Mouse (Mus musculus) stomach, embryonic 14.5 days (tissue): Measurements from ENCODE around the gene Gramd2. TPM values are rescaled to one million over a fixed set of nuclear protein-coding genes. Genes with fewer than 3 reads are reported as not detected.

Experiments used
- ATAC-seq: fragments of 200-750 bp; cut with Nextera tagmentation; 2 replicates; pipeline ENCODE4 v1.8.0; 2017; ENCODE audit warnings: low read depth, moderate TSS enrichment; ENCODE audit not compliant: insufficient number of reproducible peaks, insufficient read depth, low FRiP score
- H3K27ac ChIP-seq: fragments of 300-500 bp; sonication (generic); 2 replicates; pipeline ENCODE4 v1.5.1; 2014; ENCODE audit warnings: mild to moderate bottlenecking, low read length, moderate library complexity, mixed read lengths
- H3K27me3 ChIP-seq: fragments of 300-500 bp; sonication (generic); 2 replicates; pipeline ENCODE4 v1.6.1; 2014; ENCODE audit warnings: low read length, control low read depth, mixed read lengths; ENCODE audit not compliant: control insufficient read depth, insufficient read depth
- H3K36me3 ChIP-seq: fragments of 300-500 bp; sonication (generic); 2 replicates; pipeline ENCODE4 v1.6.1; 2014; ENCODE audit warnings: mild to moderate bottlenecking, control low read depth, low read length, moderate library complexity, mixed read lengths; ENCODE audit not compliant: control insufficient read depth, insufficient read depth
- H3K4me1 ChIP-seq: fragments of 300-500 bp; sonication (generic); 2 replicates; pipeline ENCODE4 v1.6.1; 2014; ENCODE audit warnings: low read length, control low read depth, mixed read lengths; ENCODE audit not compliant: control insufficient read depth, insufficient read depth
- H3K4me2 ChIP-seq: fragments of 300-500 bp; sonication (generic); replicated peaks from 2 replicates; pipeline ENCODE4 v1.6.1; 2014; ENCODE audit warnings: low read depth, low read length, control low read depth
- H3K4me3 ChIP-seq: fragments of 300-500 bp; sonication (generic); 2 replicates; pipeline ENCODE4 v1.5.1; 2014; ENCODE audit warnings: low read depth, low read length, control low read depth
- H3K9ac ChIP-seq: fragments of 300-500 bp; sonication (generic); replicated peaks from 2 replicates; pipeline ENCODE4 v1.6.1; 2014; ENCODE audit warnings: low read depth, mild to moderate bottlenecking, control low read depth, low read length, moderate library complexity, mixed read lengths
- H3K9me3 ChIP-seq: fragments of 300-500 bp; sonication (generic); 2 replicates; pipeline ENCODE4 v1.6.1; 2016; ENCODE audit warnings: low read depth, low read length, control low read depth; ENCODE audit not compliant: control insufficient read depth
- WGBS: fragments of 180-500 bp; shearing (Covaris S2); extraction: QIAGEN DNeasy Blood & Tissue Kit; methylation state at CpG from one replicate; pipeline ENCODE4 v1.1.7; 2014; 5-methylcytosine and 5-hydroxymethylcytosine counted together
- polyA plus RNA-seq: library from polyadenylated mRNA; unstranded; fragments of >200 nt; fragmentation: Nextera tagmentation; extraction: Ambion mirVana; gene quantifications from 2 replicates; pipeline ENCODE4 v1.2.1, GENCODE M21; 2014

Gramd2 gene
- polyA plus RNA-seq, 1 experiment from 2014 or later = 1.5 TPM

GRCm38 (mm10) chr9:59664664-59665256 lies 15.2 kb upstream of the Gramd2 start:
- H3K36me3 ChIP-seq = peaks cover 79% of the 10 kb centered on the region
- 77% methylated on average over 4 of the region's 4 CpGs for WGBS
- H3K27me3 ChIP-seq = no peaks in the 10 kb centered on the region
- no peak overlapping the region for H3K27ac ChIP-seq
- no peak overlapping the region for H3K4me2 ChIP-seq
- H3K4me3 ChIP-seq = no peak overlapping the region
- H3K9me3 ChIP-seq = no peaks in the 10 kb centered on the region
- peaks cover 24% of the 10 kb centered on the region; the same call in 1 of the 2 replicates for H3K4me1 ChIP-seq
- no peak overlapping the region for H3K9ac ChIP-seq
- no peak for ATAC-seq

GRCm38 (mm10) chr9:59666016-59666415 lies 13.9 kb upstream of the Gramd2 start:
- Histone ChIP-seq H3K4me1 (peaks cover 12% of the 10 kb centered on the region; the same call in 1 of the 2 replicates), H3K27ac (no peak overlapping the region), H3K9ac (no peak overlapping the region), H3K36me3 (peaks cover 85% of the 10 kb centered on the region), H3K27me3 (no peaks in the 10 kb centered on the region), H3K9me3 (no peaks in the 10 kb centered on the region), H3K4me3 (no peak overlapping the region), H3K4me2 (no peak overlapping the region)
- no peak for ATAC-seq
- 85% methylated on average over 8 of the region's 8 CpGs for WGBS

GRCm38 (mm10) chr9:59666813-59667212 lies 13.1 kb upstream of the Gramd2 start:
- ATAC-seq = no peak
- Histone ChIP-seq H3K36me3 (peaks cover 85% of the 10 kb centered on the region), H3K9me3 (no peaks in the 10 kb centered on the region), H3K27ac (no peak overlapping the region), H3K4me3 (no peak overlapping the region), H3K4me2 (no peak overlapping the region), H3K27me3 (no peaks in the 10 kb centered on the region), H3K9ac (no peak overlapping the region), H3K4me1 (peaks cover 4% of the 10 kb centered on the region; the same call in 1 of the 2 replicates)
- 82% methylated on average over 1 of the region's 1 CpGs for WGBS

- H3K27me3 ChIP-seq = no peaks in the 10 kb centered on the region
- H3K9ac ChIP-seq = no peak overlapping the region
- peaks cover 89% of the 10 kb centered on the region for H3K36me3 ChIP-seq
- ATAC-seq = no peak
- no peak overlapping the region for H3K27ac ChIP-seq
- no peak overlapping the region for H3K4me2 ChIP-seq
- H3K4me1 ChIP-seq = 0 out of 2 replicates have a peak, but pooled peaks cover 3% of the 10 kb centered on the region
- no peak overlapping the region for H3K4me3 ChIP-seq
- no peaks in the 10 kb centered on the region for H3K9me3 ChIP-seq
- 57% methylated on average over 4 of the region's 4 CpGs for WGBS
Observed at GRCm38 (mm10) chr9:59667250-59667649, 12.7 kb upstream of the Gramd2 start.

GRCm38 (mm10) chr9:59667904-59668303 lies 12.0 kb upstream of the Gramd2 start:
- 66% methylated on average over 6 of the region's 6 CpGs for WGBS
- H3K9ac ChIP-seq = no peak overlapping the region

GRCm38 (mm10) chr9:59668473-59668872 lies 11.5 kb upstream of the Gramd2 start:
- no peak for ATAC-seq
- no peak overlapping the region for H3K4me2 ChIP-seq
- 86% methylated on average over 7 of the region's 7 CpGs for WGBS
- no peak overlapping the region for H3K4me3 ChIP-seq
- no peak overlapping the region for H3K9ac ChIP-seq
- H3K27me3 ChIP-seq = no peaks in the 10 kb centered on the region
- H3K36me3 ChIP-seq = peaks cover 91% of the 10 kb centered on the region
- H3K27ac ChIP-seq = no peak overlapping the region
- H3K9me3 ChIP-seq = no peaks in the 10 kb centered on the region
- no peaks in the 10 kb centered on the region for H3K4me1 ChIP-seq

More at GRCm38 (mm10) chr9:59667904-59668303, 12.0 kb upstream of the Gramd2 start:
- no peaks in the 10 kb centered on the region for H3K27me3 ChIP-seq
- H3K4me1 ChIP-seq = no peaks in the 10 kb centered on the region
- ATAC-seq = no peak
- H3K27ac ChIP-seq = no peak overlapping the region
- no peak overlapping the region for H3K4me3 ChIP-seq
- H3K36me3 ChIP-seq = peaks cover 91% of the 10 kb centered on the region
- no peaks in the 10 kb centered on the region for H3K9me3 ChIP-seq
- H3K4me2 ChIP-seq = no peak overlapping the region

- WGBS = 81% methylated on average over 4 of the region's 4 CpGs
- ATAC-seq = no peak
- no peaks in the 10 kb centered on the region for H3K27me3 ChIP-seq
- H3K9ac ChIP-seq = no peak overlapping the region
- H3K4me2 ChIP-seq = no peak overlapping the region
- peaks cover 91% of the 10 kb centered on the region for H3K36me3 ChIP-seq
- H3K9me3 ChIP-seq = no peaks in the 10 kb centered on the region
- H3K4me1 ChIP-seq = no peaks in the 10 kb centered on the region
- H3K4me3 ChIP-seq = no peak overlapping the region
- H3K27ac ChIP-seq = no peak overlapping the region
Observed at GRCm38 (mm10) chr9:59669172-59669571, 10.8 kb upstream of the Gramd2 start.

- no peak for ATAC-seq
- H3K27me3 ChIP-seq = no peaks in the 10 kb centered on the region
- no peak overlapping the region for H3K4me2 ChIP-seq
- H3K9ac ChIP-seq = no peak overlapping the region
- WGBS = 88% methylated on average over 12 of the region's 12 CpGs
- H3K27ac ChIP-seq = no peak overlapping the region
- H3K4me3 ChIP-seq = no peak overlapping the region
- H3K36me3 ChIP-seq = peaks cover 98% of the 10 kb centered on the region
- H3K4me1 ChIP-seq = no peaks in the 10 kb centered on the region
- H3K9me3 ChIP-seq = no peaks in the 10 kb centered on the region
Observed at GRCm38 (mm10) chr9:59672195-59672894, 7.6 kb upstream of the Gramd2 start.
